Mouse (Mus musculus) MEL (cell line): ENCODE measurements around the gene Acaca.

Experiments used
- CTCF ChIP-seq, 3 experiments: IDR thresholded peaks in 2 of 3; conservative IDR thresholded peaks in 1 of 3; 2 replicates each; pipeline ENCODE4 v1.5.1; 2011 to 2012; ENCODE audit warnings: low read length in 3 of 3, low read depth in 2 of 3, mild to moderate bottlenecking in 2 of 3, improper control_type of control experiment in 1 of 3, inconsistent platforms in 1 of 3, mixed read lengths in 1 of 3, moderate library complexity in 1 of 3; ENCODE audit not compliant: control insufficient read depth in 1 of 3, insufficient read depth in 1 of 3, poor library complexity in 1 of 3, severe bottlenecking in 1 of 3
- GABPA ChIP-seq: IDR thresholded peaks from 2 replicates; pipeline ENCODE4 v1.6.1; 2012; ENCODE audit warnings: low read depth, mild to moderate bottlenecking, inconsistent platforms, low read length, improper control_type of control experiment, moderate library complexity
- MAFK ChIP-seq: IDR thresholded peaks from 2 replicates; pipeline ENCODE4 v1.6.1; 2011; ENCODE audit warnings: low read depth, mild to moderate bottlenecking, low read length, improper control_type of control experiment, borderline replicate concordance
- MYB ChIP-seq: IDR thresholded peaks from 2 replicates; pipeline ENCODE4 v1.6.1; 2011; ENCODE audit warnings: mild to moderate bottlenecking, low read depth, low read length, improper control_type of control experiment
- POLR2AphosphoS2 ChIP-seq: IDR thresholded peaks from 2 replicates; pipeline ENCODE4 v1.6.1; 2011; ENCODE audit warnings: low read length, improper control_type of control experiment
- SIN3A ChIP-seq: IDR thresholded peaks from 2 replicates; pipeline ENCODE4 v1.6.1; 2012; ENCODE audit warnings: low read length, improper control_type of control experiment, inconsistent platforms

DNA sequence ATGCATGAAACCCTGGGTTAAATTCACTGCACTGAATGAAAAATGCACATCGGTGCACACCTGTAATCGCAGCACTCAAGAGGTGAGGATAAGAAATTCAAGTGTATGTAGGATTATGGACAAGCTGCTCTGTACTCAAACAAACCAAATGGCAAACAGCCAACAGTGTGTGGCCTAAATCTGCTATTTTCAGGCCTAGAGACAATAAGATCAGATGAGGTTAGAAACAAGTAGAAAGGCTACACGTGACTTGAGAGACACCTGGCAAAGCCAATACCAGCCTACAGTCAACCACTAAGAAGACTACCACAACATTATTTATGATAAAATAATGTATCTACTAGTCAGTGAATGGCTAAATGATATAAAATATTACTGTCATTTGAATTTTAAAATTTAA, 310.9 kb downstream of the Acaca start:
- TF ChIP-seq CTCF (IDR thresholded peaks at IDR 0.05 in 2 of 3, conservative IDR thresholded peaks at IDR 0.05 in 1 of 3; ENCODE audit: control insufficient read depth in 1 of 3, insufficient read depth in 1 of 3, low read depth in 2 of 3, low read length in 3 of 3, poor library complexity in 1 of 3, severe bottlenecking in 1 of 3): no peak
- TF ChIP-seq SIN3A: no peak
- TF ChIP-seq POLR2AphosphoS2: no peak
- TF ChIP-seq MYB: no peak
- TF ChIP-seq GABPA: no peak
- no peak for TF ChIP-seq MAFK
